Mouse (Mus musculus) bone marrow macrophage, adult 2 months (primary cell): ENCODE measurements around the gene Lrch3.
"Not testable (repeated sequence)": the region's sequence is repeated elsewhere in the genome, so short reads cannot be mapped to it uniquely, and the experiment has no call there.

Source experiments
- CTCF ChIP-seq: IDR thresholded peaks from 2 replicates; pipeline ENCODE4 v1.5.1; 2012; ENCODE audit warnings: low read depth, mild to moderate bottlenecking, low read length, moderate library complexity
- POLR2A ChIP-seq: IDR thresholded peaks from 2 replicates; pipeline ENCODE4 v1.6.1; 2012; ENCODE audit warnings: mild to moderate bottlenecking, low read depth, low read length, borderline replicate concordance

GRCm38 (mm10) chr16:32939301-32939700 lies 25.4 kb downstream of the Lrch3 start:
- TF ChIP-seq CTCF, POLR2A: not testable (repeated sequence)
